Mouse (Mus musculus): Measurements from ENCODE around the gene Gm17018.
"Not testable (repeated sequence)": the region's sequence is repeated elsewhere in the genome, so short reads cannot be mapped to it uniquely, and the experiment has no call there.

Gene Gm17018

GRCm38 (mm10) chr19:45560153-45560890 is at the start of gene Gm17018, which contains the start of gene Poll:
TSS of gene Gm17018 (plus strand) at chr19:45560615.
TSS of gene Poll (minus strand) at chr19:45560531.
- DNase-seq (ENCODE audit: low spot score in 2 of 2): peak; percentile 68 to 76

- no peak for DNase-seq (ENCODE audit: low spot score in 2 of 2)
Measured at GRCm38 (mm10) chr19:45510680-45511079, 49.7 kb upstream of the Gm17018 start.

- DNase-seq (ENCODE audit: low spot score in 2 of 2): no peak
Measured at GRCm38 (mm10) chr19:45511406-45511805, 49.0 kb upstream of the Gm17018 start.

GRCm38 (mm10) chr19:45515341-45515740 is 45.1 kb upstream of the Gm17018 start:
- DNase-seq (ENCODE audit: low spot score in 2 of 2): no peak

- no peak for DNase-seq (ENCODE audit: low spot score in 2 of 2)
Measured at GRCm38 (mm10) chr19:45516264-45516663, 44.2 kb upstream of the Gm17018 start.

GRCm38 (mm10) chr19:45527382-45527781 is 33.0 kb upstream of the Gm17018 start:
- no peak for DNase-seq (ENCODE audit: low spot score in 2 of 2)

- DNase-seq (ENCODE audit: low spot score in 2 of 2): peak; percentile 65 to 71
Measured at GRCm38 (mm10) chr19:45527931-45528534, 32.4 kb upstream of the Gm17018 start.

- no peak for DNase-seq (ENCODE audit: low spot score in 2 of 2)
Measured at GRCm38 (mm10) chr19:45529294-45529693, 31.1 kb upstream of the Gm17018 start.

- DNase-seq (ENCODE audit: low spot score in 2 of 2): no peak
Measured at GRCm38 (mm10) chr19:45530200-45530995, 30.0 kb upstream of the Gm17018 start.

- DNase-seq (ENCODE audit: low spot score in 2 of 2): no peak
Measured at GRCm38 (mm10) chr19:45531554-45531953, 28.9 kb upstream of the Gm17018 start.

GRCm38 (mm10) chr19:45533617-45534016 is 26.8 kb upstream of the Gm17018 start:
- no peak for DNase-seq (ENCODE audit: low spot score in 2 of 2)

- no peak for DNase-seq (ENCODE audit: low spot score in 2 of 2)
Measured at GRCm38 (mm10) chr19:45535214-45535735, 25.1 kb upstream of the Gm17018 start.

- DNase-seq (ENCODE audit: low spot score in 2 of 2): no peak
Measured at GRCm38 (mm10) chr19:45535929-45536328, 24.5 kb upstream of the Gm17018 start.

GRCm38 (mm10) chr19:45537505-45537904 is 22.9 kb upstream of the Gm17018 start:
- DNase-seq (ENCODE audit: low spot score in 2 of 2): peak; percentile 51 to 68

GRCm38 (mm10) chr19:45540657-45541408 is 19.6 kb upstream of the Gm17018 start:
- DNase-seq (ENCODE audit: low spot score in 2 of 2): peak in 1 of 2 experiments; percentile 37

GRCm38 (mm10) chr19:45541409-45542041 is 18.9 kb upstream of the Gm17018 start:
- DNase-seq (ENCODE audit: low spot score in 2 of 2): peak; percentile 49 to 66

- no peak for DNase-seq (ENCODE audit: low spot score in 2 of 2)
Measured at GRCm38 (mm10) chr19:45542061-45542460, 18.4 kb upstream of the Gm17018 start.

GRCm38 (mm10) chr19:45544152-45544924 is 16.1 kb upstream of the Gm17018 start:
- no peak for DNase-seq (ENCODE audit: low spot score in 2 of 2)

- peak; percentile 67 to 82 for DNase-seq (ENCODE audit: low spot score in 2 of 2)
Measured at GRCm38 (mm10) chr19:45544925-45545321, 15.5 kb upstream of the Gm17018 start.

GRCm38 (mm10) chr19:45548196-45548595 is 12.2 kb upstream of the Gm17018 start:
- DNase-seq (ENCODE audit: low spot score in 2 of 2): not testable (repeated sequence)
